8 mouse cellular contexts compared by ENCODE assay signal in genomic region chr12:111353439-111353915, GRCm38 (mm10). TPM values are rescaled to one million over a fixed set of nuclear protein-coding genes. Genes with fewer than 3 reads are reported as not detected.
DNase-seq lines count a peak whose midpoint lies in the region; ATAC-seq lines count a peak whose summit lies in the region.

No protein-coding gene starts in this region.

- peak; percentile 95 for DNase-seq in heart, adult 11 months
- DNase-seq in heart, postnatal 14 days, result no peak
- peak; percentile 42 for DNase-seq in gastrocnemius, adult 18-20 months (ENCODE audit: low spot score)
- DNase-seq in kidney, adult 18-20 months, result peak; percentile 78
- peak; percentile 53 to 80 for DNase-seq in urinary bladder, adult 18-20 months (ENCODE audit: low spot score in 2 of 2)
- no peak for DNase-seq in cerebellum, postnatal 36 days
- no peak for DNase-seq in layer of hippocampus, adult 9-10 months (ENCODE audit: low spot score)

- H3K9ac ChIP-seq in lung, embryonic 16.5 days (ENCODE audit: low read length), result no peak overlapping the region

- peaks cover 26% of the 10 kb centered on the region for H3K4me1 ChIP-seq in lung, embryonic 16.5 days (replicated peaks; ENCODE audit: control insufficient read depth, insufficient read depth, low read length)

- H3K4me3 ChIP-seq in lung, embryonic 16.5 days (ENCODE audit: low read length), result no peak overlapping the region

- peak overlapping the region; percentile 76 for H3K27ac ChIP-seq in lung, embryonic 16.5 days (ENCODE audit: low read length)

- 59% methylated on average over 15 of the region's 15 CpGs for WGBS in lung, embryonic 16.5 days

- ATAC-seq in lung, embryonic 16.5 days (ENCODE audit: low read depth), result peak; percentile 95

- intact Hi-C loops in heart, postnatal 14 days (cut with DNase I), result no loop called here

- H3K36me3 ChIP-seq in lung, embryonic 16.5 days (ENCODE audit: control insufficient read depth, insufficient read depth, low read length), result no peaks in the 10 kb centered on the region

- H3K27me3 ChIP-seq in lung, embryonic 16.5 days (ENCODE audit: control insufficient read depth, insufficient read depth, low read depth, low read length), result no peaks in the 10 kb centered on the region

- H3K4me2 ChIP-seq in lung, embryonic 16.5 days (ENCODE audit: low read depth, low read length), result peak overlapping the region; percentile 28

- H3K9me3 ChIP-seq in lung, embryonic 16.5 days (ENCODE audit: control insufficient read depth, low read length), result no peaks in the 10 kb centered on the region

RNA-seq across cellular contexts. Expression of gene Cdc42bpb, which starts 24.0 kb away (rescaled TPM):
- 10 to 100 TPM; 73.0 to 82.1 TPM for total RNA-seq in heart, postnatal 14 days (2021)
- 10 to 100 TPM; 17.3 to 21.2 TPM for total RNA-seq in gastrocnemius, adult 18-20 months (2021)
- 34.4 and 36.1 TPM in 2 replicates for polyA plus RNA-seq in lung, embryonic 16.5 days (2015; fragmentation: Nextera tagmentation; extraction: Ambion mirVana)

RNA-seq across cellular contexts. Expression of gene Lbhd2, which starts 53.1 kb away (rescaled TPM):
- not detected for total RNA-seq in heart, postnatal 14 days (2021)
- total RNA-seq in gastrocnemius, adult 18-20 months (2021), result not detected
- 0.79 and 0.80 TPM in 2 replicates for polyA plus RNA-seq in lung, embryonic 16.5 days (2015; fragmentation: Nextera tagmentation; extraction: Ambion mirVana)

Comparison
In these comparisons a context has a peak if more than half of its experiments do, and no peak if none do; other contexts are left out.
1. DNase-seq: peak in heart, adult 11 months (single experiment), gastrocnemius, adult 18-20 months (single experiment), kidney, adult 18-20 months (single experiment) and urinary bladder, adult 18-20 months (2 of 2); none in heart, postnatal 14 days (0 of 2), cerebellum, postnatal 36 days (0 of 2) and layer of hippocampus, adult 9-10 months (single experiment).